Comparison of ENCODE assay signal across 18 mouse cellular contexts in the genomic region with DNA sequence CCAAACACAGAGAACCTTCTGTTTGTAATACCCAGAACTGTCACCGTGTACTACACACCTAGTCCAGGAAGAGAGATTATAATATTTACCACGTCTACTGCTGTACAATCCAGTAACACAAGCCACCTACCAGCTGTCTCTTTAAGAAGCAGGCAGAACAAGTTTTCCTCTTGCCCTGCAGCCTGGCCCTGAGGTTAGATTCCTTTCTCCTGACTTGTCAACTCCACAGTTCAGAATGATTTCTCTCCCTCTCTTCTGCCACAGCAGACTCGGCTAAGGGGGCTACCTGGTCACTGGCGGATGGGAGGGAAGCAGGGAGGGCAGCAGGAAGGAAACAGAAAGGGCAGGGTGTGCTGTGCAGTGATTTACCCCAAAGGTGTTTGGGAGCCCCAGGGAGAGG. TPM values are rescaled to one million over a fixed set of nuclear protein-coding genes. Genes with fewer than 3 reads are reported as not detected.
DNase-seq lines count a peak whose midpoint lies in the region; ATAC-seq and TF ChIP-seq lines count a peak whose summit lies in the region.
"Had no signal": no experiment of that assay in that cellular context is flagged by ENCODE, and none has a peak within 500 bp of the region (broad histone marks: within the 10 kb centered on the region; RNA-seq: fewer than 3 reads in every experiment).

No protein-coding gene starts in this region.

- 0 out of 2 replicates have a peak overlapping the region, but pooled peaks have one; percentile 24 for H3K9ac ChIP-seq in heart, embryonic 13.5 days
- H3K9ac ChIP-seq: liver, embryonic 14.5 days; neural tube, embryonic 13.5 days had no signal

- no peaks in the 10 kb centered on the region for H3K27me3 ChIP-seq in heart, embryonic 13.5 days (replicated peaks)
- no peaks in the 10 kb centered on the region for H3K27me3 ChIP-seq in heart, embryonic 10.5 days (ENCODE audit: insufficient read depth, poor library complexity, severe bottlenecking)
- H3K27me3 ChIP-seq: neural tube, embryonic 13.5 days had no signal

- H3K27ac ChIP-seq in heart, embryonic 13.5 days (replicated peaks) = no peak overlapping the region
- no peak overlapping the region for H3K27ac ChIP-seq in heart, embryonic 10.5 days
- peak overlapping the region; percentile 59 for H3K27ac ChIP-seq in embryonic fibroblast, embryonic 13.5 days (ENCODE audit: insufficient read depth, low read length)
- H3K27ac ChIP-seq: liver, embryonic 14.5 days; neural tube, embryonic 13.5 days had no signal

- ATAC-seq in heart, embryonic 13.5 days (ENCODE audit: extremely low read depth, insufficient number of reproducible peaks, low FRiP score, low TSS enrichment) = no peak

- no peak for DNase-seq in heart, embryonic 10.5 days (ENCODE audit: low spot score)
- DNase-seq in urinary bladder, postnatal 14 days (ENCODE audit: low spot score) = peak; percentile 53
- no peak for DNase-seq in urinary bladder, postnatal 4 days (ENCODE audit: low spot score in 2 of 2)
- DNase-seq in layer of hippocampus, postnatal 10 days (ENCODE audit: low spot score in 2 of 2) = no peak
- DNase-seq in heart, adult 9 months (ENCODE audit: low spot score in 2 of 2) = no peak
- DNase-seq: cerebellum, adult 2 months; gastrocnemius, postnatal 25 days; heart, postnatal 4 days; kidney, adult 9 months; left cerebral cortex, postnatal 4 days; right cerebral cortex, postnatal 25 days had no signal

- no peak for TF ChIP-seq CTCF in embryonic fibroblast, embryonic 13.5 days (IDR thresholded peaks at IDR 0.05; ENCODE audit: borderline replicate concordance, insufficient read depth, low read length)

- H3K4me1 ChIP-seq in heart, embryonic 13.5 days = peaks cover 2% of the 10 kb centered on the region
- H3K4me1 ChIP-seq in heart, embryonic 10.5 days = no peaks in the 10 kb centered on the region
- peaks cover 3% of the 10 kb centered on the region for H3K4me1 ChIP-seq in embryonic fibroblast, embryonic 13.5 days (ENCODE audit: control insufficient read depth, insufficient read depth, low read length)
- H3K4me1 ChIP-seq: neural tube, embryonic 13.5 days had no signal

- 67% methylated on average over 4 of the region's 4 CpGs for WGBS in heart, embryonic 13.5 days
- WGBS in heart, embryonic 10.5 days = 67% methylated on average over 4 of the region's 4 CpGs

- H3K36me3 ChIP-seq in heart, embryonic 13.5 days = peaks cover 89% of the 10 kb centered on the region
- H3K36me3 ChIP-seq in heart, embryonic 10.5 days = peaks cover 87% of the 10 kb centered on the region
- H3K36me3 ChIP-seq: neural tube, embryonic 13.5 days had no signal

- no peaks in the 10 kb centered on the region for H3K9me3 ChIP-seq in heart, embryonic 13.5 days
- H3K9me3 ChIP-seq in heart, embryonic 10.5 days = no peaks in the 10 kb centered on the region
- H3K9me3 ChIP-seq: G1E; neural tube, embryonic 13.5 days had no signal

- no peak overlapping the region for H3K4me3 ChIP-seq in heart, embryonic 13.5 days
- no peak overlapping the region for H3K4me3 ChIP-seq in heart, embryonic 10.5 days
- H3K4me3 ChIP-seq in embryonic fibroblast, embryonic 13.5 days (ENCODE audit: insufficient read depth, low read length) = no peak overlapping the region
- H3K4me3 ChIP-seq: neural tube, embryonic 13.5 days had no signal

- TF ChIP-seq POLR2A in embryonic fibroblast, embryonic 13.5 days (IDR thresholded peaks at IDR 0.05; ENCODE audit: low read depth, low read length) = no peak

- H3K4me2 ChIP-seq in heart, embryonic 13.5 days = no peak overlapping the region
- H3K4me2 ChIP-seq: heart, embryonic 11.5 days; neural tube, embryonic 13.5 days had no signal

RNA-seq across cellular contexts. Expression of gene Rbms2, which starts 36.4 kb away (rescaled TPM):
- polyA plus RNA-seq in heart, embryonic 13.5 days (2015; fragmentation: Nextera tagmentation; extraction: Ambion mirVana) = 35.4 and 37.3 TPM in 2 replicates
- polyA plus RNA-seq in heart, embryonic 10.5 days (2016; fragmentation: Nextera tagmentation; extraction: Ambion mirVana) = 32.5 and 38.6 TPM in 2 replicates
- polyA plus RNA-seq in embryonic fibroblast, embryonic 13.5 days (2011; ENCODE audit: insufficient read length, low read depth, missing spikeins) = 167 and 198 TPM in 2 replicates
- total RNA-seq in layer of hippocampus, postnatal 10 days (2021) = 10 to 100 TPM; 11.3 to 16.1 TPM

RNA-seq across cellular contexts. Expression of gene Gls2, which starts 50.6 kb away (rescaled TPM):
- 0.53 and 0.96 TPM in 2 replicates for polyA plus RNA-seq in heart, embryonic 13.5 days (2015; fragmentation: Nextera tagmentation; extraction: Ambion mirVana)
- polyA plus RNA-seq in heart, embryonic 10.5 days (2016; fragmentation: Nextera tagmentation; extraction: Ambion mirVana) = 0.86 and 1.1 TPM in 2 replicates
- polyA plus RNA-seq in embryonic fibroblast, embryonic 13.5 days (2011; ENCODE audit: insufficient read length, low read depth, missing spikeins) = 1.1 and 1.2 TPM in 2 replicates
- 10 to 100 TPM; 12.2 to 17.1 TPM for total RNA-seq in layer of hippocampus, postnatal 10 days (2021)
- total RNA-seq: monocyte, adult 5-6 weeks had no signal

RNA-seq across cellular contexts. Expression of gene Baz2a, which starts 52.3 kb away (rescaled TPM):
- 7.4 and 8.0 TPM in 2 replicates for polyA plus RNA-seq in heart, embryonic 13.5 days (2015; fragmentation: Nextera tagmentation; extraction: Ambion mirVana)
- 10.1 and 12.0 TPM in 2 replicates for polyA plus RNA-seq in heart, embryonic 10.5 days (2016; fragmentation: Nextera tagmentation; extraction: Ambion mirVana)
- polyA plus RNA-seq in embryonic fibroblast, embryonic 13.5 days (2011; ENCODE audit: insufficient read length, low read depth, missing spikeins) = 32.4 and 36.8 TPM in 2 replicates
- total RNA-seq in layer of hippocampus, postnatal 10 days (2021) = 10 to 100 TPM; 32.0 to 35.1 TPM
